Mouse (Mus musculus) hindbrain, embryonic 16.5 days (tissue): ENCODE data around the gene Ccdc80. TPM values are rescaled to one million over a fixed set of nuclear protein-coding genes. Genes with fewer than 3 reads are reported as not detected.

Experiments used
- ATAC-seq: fragments of 200-750 bp; cut with Nextera tagmentation; 2 replicates; pipeline ENCODE4 v1.8.0; 2017; ENCODE audit warnings: moderate TSS enrichment, moderate library complexity
- H3K27ac ChIP-seq: fragments of 300-500 bp; sonication (generic); 2 replicates; pipeline ENCODE4 v1.5.1; 2014; ENCODE audit warnings: low read depth, mild to moderate bottlenecking, control low read depth, low read length, moderate library complexity
- H3K27me3 ChIP-seq: fragments of 300-500 bp; sonication (generic); replicated peaks from 2 replicates; pipeline ENCODE4 v1.6.1; 2014; ENCODE audit warnings: low read length; ENCODE audit not compliant: control insufficient read depth, insufficient read depth
- H3K36me3 ChIP-seq: fragments of 300-500 bp; sonication (generic); 2 replicates; pipeline ENCODE4 v1.6.1; 2014; ENCODE audit warnings: mild to moderate bottlenecking, low read length, moderate library complexity, mixed read lengths; ENCODE audit not compliant: control insufficient read depth, insufficient read depth
- H3K4me1 ChIP-seq: fragments of 300-500 bp; sonication (generic); 2 replicates; pipeline ENCODE4 v1.6.1; 2014; ENCODE audit warnings: low read depth, low read length; ENCODE audit not compliant: control insufficient read depth, insufficient read depth
- H3K4me2 ChIP-seq: fragments of 300-500 bp; sonication (generic); 2 replicates; pipeline ENCODE4 v1.6.1; 2014; ENCODE audit warnings: mild to moderate bottlenecking, low read length, control low read depth, moderate library complexity
- H3K4me3 ChIP-seq: fragments of 300-500 bp; sonication (generic); 2 replicates; pipeline ENCODE4 v1.5.1; 2014; ENCODE audit warnings: mild to moderate bottlenecking, low read length, control low read depth, moderate library complexity
- H3K9ac ChIP-seq: fragments of 300-500 bp; sonication (generic); 2 replicates; pipeline ENCODE4 v1.6.1; 2014; ENCODE audit warnings: low read depth, mild to moderate bottlenecking, control low read depth, low read length, moderate library complexity
- H3K9me3 ChIP-seq: fragments of 300-500 bp; sonication (generic); 2 replicates; pipeline ENCODE4 v1.6.1; 2014; ENCODE audit warnings: mild to moderate bottlenecking, low read length, moderate library complexity; ENCODE audit not compliant: control insufficient read depth
- WGBS: fragments of 180-500 bp; shearing (Covaris S2); extraction: QIAGEN DNeasy Blood & Tissue Kit; methylation state at CpG from one replicate; pipeline ENCODE4 v1.1.7; 2014; 5-methylcytosine and 5-hydroxymethylcytosine counted together
- polyA plus RNA-seq: library from polyadenylated mRNA; unstranded; fragments of >200 nt; fragmentation: Nextera tagmentation; extraction: Ambion mirVana; gene quantifications from 2 replicates; pipeline ENCODE4 v1.2.1, GENCODE M21; 2015

Gene Ccdc80
- polyA plus RNA-seq = 13.0 and 13.5 TPM in 2 replicates

GRCm38 (mm10) chr16:45093137-45093731 lies at the start of gene Ccdc80:
TSS of gene Ccdc80 (plus strand) at chr16:45093402.
- 47% methylated on average over 6 of the region's 6 CpGs for WGBS
- H3K27ac ChIP-seq = no peak within 1 kb of the TSS
- ATAC-seq = no peak
- H3K36me3 ChIP-seq = no peaks in the 10 kb centered on the region
- H3K9me3 ChIP-seq = no peaks in the 10 kb centered on the region
- peaks cover 5% of the 10 kb centered on the region; the same call in 1 of the 2 replicates for H3K4me1 ChIP-seq
- H3K4me3 ChIP-seq = peak within 1 kb of the TSS; percentile 32
- H3K27me3 ChIP-seq = no peaks in the 10 kb centered on the region
- H3K9ac ChIP-seq = peak within 1 kb of the TSS; percentile 47
- peak within 1 kb of the TSS; percentile 57 for H3K4me2 ChIP-seq

GRCm38 (mm10) chr16:45044844-45045243 lies 48.4 kb upstream of the Ccdc80 start:
- Histone ChIP-seq H3K9ac (no peak overlapping the region), H3K27me3 (no peaks in the 10 kb centered on the region), H3K9me3 (no peaks in the 10 kb centered on the region), H3K4me3 (no peak overlapping the region), H3K27ac (no peak overlapping the region), H3K4me1 (no peaks in the 10 kb centered on the region), H3K4me2 (no peak overlapping the region), H3K36me3 (no peaks in the 10 kb centered on the region)
- 54% methylated on average over 3 of the region's 3 CpGs for WGBS
- no peak for ATAC-seq

GRCm38 (mm10) chr16:45057222-45057621 lies 36.0 kb upstream of the Ccdc80 start:
- Histone ChIP-seq H3K4me1 (no peaks in the 10 kb centered on the region), H3K4me2 (no peak overlapping the region), H3K27me3 (no peaks in the 10 kb centered on the region), H3K4me3 (no peak overlapping the region), H3K27ac (no peak overlapping the region), H3K9me3 (no peaks in the 10 kb centered on the region), H3K36me3 (no peaks in the 10 kb centered on the region), H3K9ac (no peak overlapping the region)
- ATAC-seq = no peak
- WGBS = 92% methylated on average over 7 of the region's 7 CpGs

GRCm38 (mm10) chr16:45057922-45058321 lies 35.3 kb upstream of the Ccdc80 start:
- H3K4me3 ChIP-seq = no peak overlapping the region
- WGBS = 89% methylated on average over 4 of the region's 4 CpGs
- H3K4me2 ChIP-seq = no peak overlapping the region
- no peak overlapping the region for H3K27ac ChIP-seq
- ATAC-seq = no peak
- H3K27me3 ChIP-seq = no peaks in the 10 kb centered on the region
- H3K9me3 ChIP-seq = no peaks in the 10 kb centered on the region
- no peaks in the 10 kb centered on the region for H3K4me1 ChIP-seq
- H3K9ac ChIP-seq = no peak overlapping the region
- H3K36me3 ChIP-seq = no peaks in the 10 kb centered on the region

GRCm38 (mm10) chr16:45061140-45061539 lies 32.1 kb upstream of the Ccdc80 start:
- Histone ChIP-seq H3K27me3 (no peaks in the 10 kb centered on the region), H3K27ac (no peak overlapping the region), H3K9me3 (no peaks in the 10 kb centered on the region), H3K4me2 (no peak overlapping the region), H3K4me1 (no peaks in the 10 kb centered on the region), H3K4me3 (no peak overlapping the region), H3K9ac (no peak overlapping the region), H3K36me3 (no peaks in the 10 kb centered on the region)
- 76% methylated on average over 3 of the region's 3 CpGs for WGBS
- no peak for ATAC-seq

- H3K27me3 ChIP-seq = no peaks in the 10 kb centered on the region
- H3K9ac ChIP-seq = no peak overlapping the region
- no peaks in the 10 kb centered on the region for H3K4me1 ChIP-seq
- no peaks in the 10 kb centered on the region for H3K36me3 ChIP-seq
- no peaks in the 10 kb centered on the region for H3K9me3 ChIP-seq
- no peak overlapping the region for H3K4me3 ChIP-seq
- no peak for ATAC-seq
- 85% methylated on average over 8 of the region's 8 CpGs for WGBS
- H3K4me2 ChIP-seq = no peak overlapping the region
- no peak overlapping the region for H3K27ac ChIP-seq
Measured at GRCm38 (mm10) chr16:45070383-45071083, 22.7 kb upstream of the Ccdc80 start.

- Histone ChIP-seq H3K36me3 (no peaks in the 10 kb centered on the region), H3K9ac (no peak overlapping the region), H3K27me3 (no peaks in the 10 kb centered on the region), H3K4me3 (no peak overlapping the region), H3K4me2 (no peak overlapping the region), H3K4me1 (no peaks in the 10 kb centered on the region), H3K9me3 (no peaks in the 10 kb centered on the region), H3K27ac (no peak overlapping the region)
- ATAC-seq = no peak
- 79% methylated on average over 2 of the region's 2 CpGs for WGBS
Measured at GRCm38 (mm10) chr16:45071424-45071823, 21.8 kb upstream of the Ccdc80 start.

GRCm38 (mm10) chr16:45077517-45078080 lies 15.6 kb upstream of the Ccdc80 start:
- no peaks in the 10 kb centered on the region for H3K36me3 ChIP-seq
- H3K9me3 ChIP-seq = no peaks in the 10 kb centered on the region
- H3K27ac ChIP-seq = no peak overlapping the region
- 90% methylated on average over 6 of the region's 6 CpGs for WGBS
- no peaks in the 10 kb centered on the region for H3K4me1 ChIP-seq
- no peaks in the 10 kb centered on the region for H3K27me3 ChIP-seq
- H3K4me3 ChIP-seq = no peak overlapping the region
- no peak overlapping the region for H3K9ac ChIP-seq
- ATAC-seq = no peak
- no peak overlapping the region for H3K4me2 ChIP-seq

- H3K36me3 ChIP-seq = no peaks in the 10 kb centered on the region
- no peaks in the 10 kb centered on the region for H3K27me3 ChIP-seq
- 62% methylated on average over 2 of the region's 2 CpGs for WGBS
- H3K4me3 ChIP-seq = no peak overlapping the region
- ATAC-seq = no peak
- H3K27ac ChIP-seq = no peak overlapping the region
- no peaks in the 10 kb centered on the region for H3K9me3 ChIP-seq
- no peaks in the 10 kb centered on the region for H3K4me1 ChIP-seq
- H3K4me2 ChIP-seq = no peak overlapping the region
- H3K9ac ChIP-seq = no peak overlapping the region
Measured at GRCm38 (mm10) chr16:45079322-45079721, 13.9 kb upstream of the Ccdc80 start.
